Mouse (Mus musculus) cerebellum, adult 18-20 months (tissue): ENCODE data around the gene Pramef6.
"Not testable (repeated sequence)": the region's sequence is repeated elsewhere in the genome, so short reads cannot be mapped to it uniquely, and the experiment has no call there.

ENCODE experiments used
- DNase-seq, 2 experiments: peaks; one replicate each; pipeline ENCODE4 v3.0.0; 2021

The Pramef6 gene

DNA sequence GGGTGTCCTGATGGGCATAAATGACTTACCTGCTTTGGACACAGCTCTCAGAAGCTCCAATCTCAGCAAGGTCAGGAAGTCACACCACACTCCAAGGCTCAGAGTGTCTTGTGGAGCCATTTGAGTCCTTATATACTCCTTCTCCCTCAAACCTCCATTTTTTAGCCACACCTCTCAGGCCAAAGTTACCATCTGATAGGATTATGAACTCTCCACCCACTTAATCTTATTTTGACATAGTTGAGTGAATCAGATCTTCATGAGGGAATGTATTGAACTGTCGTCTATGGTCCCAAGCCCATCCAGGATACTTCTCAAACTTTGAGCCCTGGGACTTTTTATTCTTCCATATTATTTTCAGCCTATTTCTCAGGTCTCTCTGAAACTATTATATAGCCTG lies at the start of gene Pramef6:
Pramef6 (minus strand) TSS at position 101 of the 400 bp plus-strand sequence.
- not testable (repeated sequence) for DNase-seq

DNA sequence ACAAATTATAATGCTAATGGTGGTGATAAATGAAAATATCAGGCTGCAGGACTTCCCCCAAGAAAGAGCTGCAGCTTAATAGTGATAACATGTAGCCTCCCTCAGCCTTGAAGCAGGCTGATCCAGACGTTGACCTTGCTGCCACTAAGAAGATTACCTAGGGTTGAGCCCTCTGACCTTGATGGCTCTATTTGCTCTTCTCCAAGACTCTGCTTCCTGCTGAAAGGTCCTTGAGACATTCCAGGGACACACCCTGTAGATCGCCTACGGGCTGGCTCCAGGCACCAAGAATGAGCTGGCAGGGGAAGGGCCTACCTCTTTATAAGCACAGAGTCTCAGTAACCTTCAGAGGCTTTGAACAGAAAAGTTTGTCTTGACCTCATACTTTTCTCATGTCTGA lies 5.8 kb downstream of the Pramef6 start:
- not testable (repeated sequence) for DNase-seq

DNA sequence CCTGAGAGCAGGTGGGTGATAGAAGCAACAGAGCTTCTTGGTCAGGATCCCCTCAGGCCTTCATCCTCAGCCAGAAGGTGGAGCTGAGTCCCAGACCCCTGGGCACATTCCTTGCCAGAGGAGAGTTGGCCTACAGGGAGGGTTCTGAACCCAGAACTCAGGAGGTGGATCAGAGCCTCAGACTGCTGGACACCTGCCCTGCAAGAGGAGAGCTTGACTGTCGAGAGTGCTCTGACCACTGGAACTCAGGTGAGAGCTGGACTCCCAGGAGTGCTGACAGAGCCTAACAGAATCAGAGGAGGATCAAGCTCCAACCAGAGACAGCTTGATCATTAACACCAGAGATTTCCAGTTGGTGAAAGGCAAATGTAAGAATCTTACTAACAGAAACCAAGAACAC lies 17.8 kb downstream of the Pramef6 start:
- not testable (repeated sequence) for DNase-seq

DNA sequence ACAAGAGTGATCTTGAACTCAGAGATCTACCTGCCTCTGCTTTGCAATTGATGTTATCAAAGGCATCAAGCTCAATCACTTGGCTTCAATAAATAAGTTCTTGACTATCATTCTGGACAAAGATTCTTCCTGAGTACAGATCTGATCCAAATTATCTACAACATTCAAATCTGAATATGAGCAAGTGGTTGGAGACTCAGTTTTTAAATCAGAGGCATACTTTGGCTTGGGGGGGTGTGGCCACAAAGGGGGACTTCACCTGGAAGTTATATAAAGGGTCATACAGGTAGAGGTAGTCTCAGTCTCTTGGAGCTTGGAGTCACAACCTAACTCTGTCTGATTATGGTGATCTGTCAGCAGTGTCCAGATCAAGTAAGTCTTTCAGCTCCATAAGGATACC lies 54.0 kb downstream of the Pramef6 start, which contains the start of gene Gm13103:
Gm13103 (plus strand) TSS at position 301 of the 400 bp plus-strand sequence.
- not testable (repeated sequence) for DNase-seq
